Mouse (Mus musculus) stomach, postnatal 0 days (tissue): Measurements from ENCODE around the gene Cic. TPM values are rescaled to one million over a fixed set of nuclear protein-coding genes. Genes with fewer than 3 reads are reported as not detected.

Experiments
- ATAC-seq: fragments of 200-750 bp; cut with Nextera tagmentation; 2 replicates; pipeline ENCODE4 v1.8.0; 2017; ENCODE audit not compliant: low FRiP score, low TSS enrichment
- DNase-seq: peaks from one replicate; pipeline ENCODE4 v3.0.0-alpha.2; 2016; ENCODE audit warnings: low spot score
- H3K27ac ChIP-seq: fragments of 300-500 bp; sonication (generic); replicated peaks from 2 replicates; pipeline ENCODE4 v1.5.1; 2014; ENCODE audit warnings: mild to moderate bottlenecking, control low read depth
- H3K27me3 ChIP-seq: fragments of 300-500 bp; sonication (generic); 2 replicates; pipeline ENCODE4 v1.6.1; 2014; ENCODE audit warnings: low read length; ENCODE audit not compliant: control insufficient read depth, insufficient read depth
- H3K36me3 ChIP-seq: fragments of 300-500 bp; sonication (generic); 2 replicates; pipeline ENCODE4 v1.6.1; 2014; ENCODE audit warnings: low read length, mixed read lengths; ENCODE audit not compliant: control insufficient read depth, insufficient read depth
- H3K4me1 ChIP-seq: fragments of 300-500 bp; sonication (generic); replicated peaks from 2 replicates; pipeline ENCODE4 v1.6.1; 2014; ENCODE audit warnings: antibody characterized with exemption; ENCODE audit not compliant: control insufficient read depth, insufficient read depth
- H3K4me2 ChIP-seq: fragments of 300-500 bp; sonication (generic); replicated peaks from 2 replicates; pipeline ENCODE4 v1.6.1; 2014; ENCODE audit warnings: low read depth, mild to moderate bottlenecking, control low read depth, moderate library complexity
- H3K4me3 ChIP-seq: fragments of 300-500 bp; sonication (generic); 2 replicates; pipeline ENCODE4 v1.5.1; 2014; ENCODE audit warnings: low read depth, low read length, control low read depth
- H3K9ac ChIP-seq: fragments of 300-500 bp; sonication (generic); 2 replicates; pipeline ENCODE4 v1.6.1; 2014; ENCODE audit warnings: mild to moderate bottlenecking, low read length, control low read depth, mixed read lengths
- H3K9me3 ChIP-seq: fragments of 300-500 bp; sonication (generic); 2 replicates; pipeline ENCODE4 v1.6.1; 2016; ENCODE audit warnings: low read length; ENCODE audit not compliant: control insufficient read depth
- CTCF ChIP-seq: IDR thresholded peaks from 2 replicates; pipeline ENCODE4 v1.5.1; 2016; ENCODE audit warnings: antibody characterized with exemption, low read depth, mild to moderate bottlenecking, moderate library complexity
- EP300 ChIP-seq: optimal IDR thresholded peaks from 2 replicates; pipeline ENCODE3; 2016; ENCODE audit warnings: antibody characterized with exemption
- WGBS: fragments of 180-500 bp; shearing (Covaris S2); extraction: QIAGEN DNeasy Blood & Tissue Kit; methylation state at CpG from one replicate; pipeline ENCODE4 v1.1.7; 2014; 5-methylcytosine and 5-hydroxymethylcytosine counted together
- microRNA-seq: library from miRNA; unstranded; fragments of <30 nt; microRNA quantifications from one replicate; pipeline ENCODE4, GENCODE M21; 2016
- polyA plus RNA-seq: library from polyadenylated mRNA; unstranded; fragments of >200 nt; fragmentation: Nextera tagmentation; extraction: Ambion mirVana; gene quantifications from 2 replicates; pipeline ENCODE4 v1.2.1, GENCODE M21; 2015

Cic gene
- polyA plus RNA-seq, 1 experiment from 2014 or later = 15.9 TPM

DNA sequence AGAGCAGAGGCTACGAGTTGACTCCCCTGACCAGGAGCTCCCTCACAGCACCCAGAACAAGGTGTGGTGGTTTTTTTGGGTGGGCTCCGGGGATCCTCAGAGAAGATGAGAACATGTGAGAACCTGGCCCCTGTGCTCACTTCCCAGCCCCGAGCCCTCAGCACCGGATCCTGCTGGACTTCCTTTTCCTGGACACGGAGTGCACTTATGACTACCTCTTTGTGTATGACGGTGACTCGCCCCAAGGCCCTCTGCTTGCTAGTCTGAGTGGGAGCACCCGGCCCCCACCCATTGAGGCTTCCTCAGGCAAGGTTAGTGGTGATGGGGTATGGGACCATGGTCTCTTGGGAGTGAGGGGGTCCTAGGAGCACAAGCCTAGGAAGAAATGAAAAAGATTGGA lies 58.7 kb downstream of the Cic start:
- H3K4me3 ChIP-seq = no peak overlapping the region
- no peak overlapping the region for H3K27ac ChIP-seq
- DNase-seq (no peak), ATAC-seq (no peak)
- H3K9me3 ChIP-seq = no peaks in the 10 kb centered on the region
- H3K4me2 ChIP-seq = no peak overlapping the region
- no peaks in the 10 kb centered on the region for H3K27me3 ChIP-seq
- WGBS = 83% methylated on average over 8 of the region's 8 CpGs
- peaks cover 7% of the 10 kb centered on the region for H3K36me3 ChIP-seq
- no peak overlapping the region for H3K9ac ChIP-seq
- TF ChIP-seq EP300 (no peak), CTCF (no peak)
- 0 out of 2 replicates have a peak, but pooled peaks cover 3% of the 10 kb centered on the region for H3K4me1 ChIP-seq

DNA sequence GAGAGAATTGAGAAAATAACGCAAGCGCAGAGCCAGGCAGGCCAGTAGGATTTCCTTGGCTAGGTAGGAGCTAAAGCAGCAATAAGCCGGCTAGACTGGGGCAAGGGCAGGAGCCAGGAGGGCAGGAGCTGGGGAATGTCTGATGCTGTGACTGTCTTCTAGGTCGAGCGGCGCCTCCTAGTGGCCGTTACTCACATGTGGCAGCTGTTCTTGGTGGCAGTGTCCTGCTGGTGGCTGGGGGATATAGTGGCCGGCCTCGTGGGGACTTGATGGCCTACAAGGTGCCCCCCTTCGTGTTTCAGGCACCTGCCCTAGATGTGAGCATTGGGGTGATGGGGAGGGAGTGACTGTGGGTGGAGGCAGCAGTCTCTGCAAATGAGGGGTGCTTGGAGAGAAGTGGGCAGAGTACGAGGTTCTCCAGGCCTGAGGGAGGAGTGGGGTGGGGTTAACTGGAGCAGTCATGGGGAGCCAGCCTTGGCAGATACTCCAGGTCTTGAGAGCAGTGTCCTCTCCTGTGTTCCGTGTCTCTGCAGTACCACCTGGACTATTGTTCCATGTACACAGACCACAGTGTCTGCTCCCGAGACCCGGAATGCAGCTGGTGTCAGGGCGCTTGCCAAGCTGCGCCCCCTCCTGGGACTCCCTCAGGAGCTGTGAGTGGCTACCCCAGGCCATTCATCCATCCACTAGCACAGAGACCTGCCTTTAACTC lies 66.2 kb downstream of the Cic start:
- 40% methylated on average over 16 of the region's 16 CpGs for WGBS

DNA sequence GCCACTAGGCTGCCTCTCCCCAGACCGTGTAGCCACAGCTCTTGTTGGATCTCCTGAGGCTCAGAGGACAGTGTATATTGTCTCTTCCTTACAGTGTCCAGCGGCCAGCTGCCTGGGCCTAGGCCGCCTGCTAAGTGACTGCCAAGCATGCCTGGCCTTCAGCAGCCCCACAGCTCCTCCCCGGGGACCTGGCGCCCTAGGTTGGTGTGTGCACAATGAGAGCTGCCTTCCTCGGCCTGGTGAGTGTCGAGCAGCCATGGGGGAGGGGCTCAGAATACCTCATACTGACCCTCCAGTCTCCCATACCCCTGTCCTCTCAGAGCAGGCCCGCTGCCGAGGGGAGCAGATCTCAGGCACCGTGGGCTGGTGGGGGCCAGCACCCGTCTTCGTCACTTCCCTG lies 67.0 kb downstream of the Cic start:
- no peak overlapping the region for H3K4me3 ChIP-seq
- no peaks in the 10 kb centered on the region for H3K27me3 ChIP-seq
- no peak overlapping the region for H3K27ac ChIP-seq
- H3K4me2 ChIP-seq = no peak overlapping the region
- no peaks in the 10 kb centered on the region for H3K4me1 ChIP-seq
- H3K9me3 ChIP-seq = no peaks in the 10 kb centered on the region
- ATAC-seq (no peak), DNase-seq (no peak)
- H3K36me3 ChIP-seq = peaks cover 12% of the 10 kb centered on the region
- WGBS = 81% methylated on average over 12 of the region's 12 CpGs
- no peak overlapping the region for H3K9ac ChIP-seq
- TF ChIP-seq CTCF = no peak
- no peak for TF ChIP-seq EP300

More for the DNA sequence above, 66.2 kb downstream of the Cic start:
- ATAC-seq (peak; percentile 73), DNase-seq (peak; percentile 84)
- Histone ChIP-seq H3K27me3 (no peaks in the 10 kb centered on the region), H3K4me1 (no peaks in the 10 kb centered on the region), H3K9me3 (no peaks in the 10 kb centered on the region), H3K9ac (no peak overlapping the region), H3K36me3 (peaks cover 12% of the 10 kb centered on the region), H3K27ac (no peak overlapping the region), H3K4me2 (no peak overlapping the region), H3K4me3 (no peak overlapping the region)
- TF ChIP-seq EP300 (no peak), CTCF (peak; percentile 89)

DNA sequence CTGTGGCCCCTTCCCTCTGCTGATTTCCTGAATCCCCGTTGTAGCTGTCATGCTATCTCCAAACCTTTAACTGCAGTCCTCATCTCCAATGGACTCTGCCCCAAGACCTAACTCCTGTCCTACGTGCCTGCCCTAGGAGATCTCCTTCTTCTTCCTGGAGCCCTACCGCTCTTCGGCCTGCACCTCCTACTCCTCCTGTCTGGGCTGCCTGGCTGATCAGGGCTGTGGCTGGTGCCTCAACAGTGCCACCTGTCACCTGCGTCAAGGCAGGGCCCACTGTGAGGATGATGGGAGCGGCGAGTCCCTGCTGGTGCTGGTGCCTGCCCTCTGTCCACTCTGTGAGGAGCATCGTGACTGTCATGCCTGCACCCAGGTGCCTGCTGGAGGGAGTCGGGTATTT lies 71.8 kb downstream of the Cic start:
- DNase-seq (no peak), ATAC-seq (no peak)
- no peak overlapping the region for H3K4me2 ChIP-seq
- TF ChIP-seq CTCF = no peak
- TF ChIP-seq EP300 = no peak
- no peaks in the 10 kb centered on the region for H3K27me3 ChIP-seq
- peaks cover 5% of the 10 kb centered on the region; the same call in 1 of the 2 replicates for H3K36me3 ChIP-seq
- H3K4me1 ChIP-seq = no peaks in the 10 kb centered on the region
- no peak overlapping the region for H3K27ac ChIP-seq
- H3K4me3 ChIP-seq = no peak overlapping the region
- 84% methylated on average over 9 of the region's 9 CpGs for WGBS
- H3K9ac ChIP-seq = no peak overlapping the region
- no peaks in the 10 kb centered on the region for H3K9me3 ChIP-seq

GRCm38 (mm10) chr7:25341000-25341784 lies 73.7 kb downstream of the Cic start:
- Histone ChIP-seq H3K4me1 (no peaks in the 10 kb centered on the region), H3K27me3 (no peaks in the 10 kb centered on the region)
- no peak; the same call in 1 of the 2 replicates for ATAC-seq

More at GRCm38 (mm10) chr7:25341000-25341784, 73.7 kb downstream of the Cic start:
- Histone ChIP-seq H3K4me3 (no peak overlapping the region), H3K36me3 (no peaks in the 10 kb centered on the region; the same call in 1 of the 2 replicates), H3K27ac (no peak overlapping the region), H3K4me2 (no peak overlapping the region), H3K9me3 (no peaks in the 10 kb centered on the region), H3K9ac (no peak overlapping the region)
- no peak for DNase-seq
- TF ChIP-seq CTCF (no peak), EP300 (no peak)
- 79% methylated on average over 19 of the region's 20 CpGs for WGBS

Small RNA genes within 50 kb of the gene (microRNA-seq; reads per million reads assigned to microRNA genes)
- not detected for gene Mir7048

Other genes starting within 250 kb of the Cic start
- gene Grik5, start 195.4 kb upstream of the Cic start, polyA plus RNA-seq = 1.7 and 2.2 TPM in 2 replicates
- 12.1 and 12.9 TPM in 2 replicates for gene Zfp574, start 195.1 kb upstream of the Cic start, polyA plus RNA-seq
- gene Pou2f2, start 88.0 kb upstream of the Cic start, polyA plus RNA-seq = 0.52 and 0.67 TPM in 2 replicates
- gene Dedd2, start 47.1 kb upstream of the Cic start, polyA plus RNA-seq = 20.0 and 20.2 TPM in 2 replicates
- gene Zfp526, start 46.3 kb upstream of the Cic start, polyA plus RNA-seq = 1.1 and 1.2 TPM in 2 replicates
- gene Gsk3a, start 29.9 kb upstream of the Cic start, polyA plus RNA-seq = 5.1 and 5.3 TPM in 2 replicates
- 8.1 and 8.8 TPM in 2 replicates for gene Erf, start 16.9 kb upstream of the Cic start, polyA plus RNA-seq
- gene Pafah1b3, start 30.3 kb downstream of the Cic start, polyA plus RNA-seq = 125 and 126 TPM in 2 replicates
- gene Prr19, start 33.7 kb downstream of the Cic start, polyA plus RNA-seq = 0.07 TPM in 1 of 2 replicates, not detected in the other
- 0.67 and 1.1 TPM in 2 replicates for gene Tmem145, start 38.4 kb downstream of the Cic start, polyA plus RNA-seq
- gene Megf8, start 49.5 kb downstream of the Cic start, polyA plus RNA-seq = 3.3 and 3.6 TPM in 2 replicates
- gene Cnfn, start 102.0 kb downstream of the Cic start, polyA plus RNA-seq = 4,615 and 4,883 TPM in 2 replicates
- gene Lipe, start 131.0 kb downstream of the Cic start, polyA plus RNA-seq = 10.3 and 12.5 TPM in 2 replicates
- gene Cxcl17, start 145.2 kb downstream of the Cic start, polyA plus RNA-seq = 6.8 and 8.8 TPM in 2 replicates
- 16.7 and 25.7 TPM in 2 replicates for gene Ceacam1, start 209.9 kb downstream of the Cic start, polyA plus RNA-seq